Mouse (Mus musculus) thymus, postnatal 36 days (tissue): ENCODE data around the gene Atg9b.

Source experiments
- DNase-seq, 2 experiments: peaks; one replicate each; pipeline ENCODE4 v3.0.0; 2022; ENCODE audit warnings: mixed read lengths in 2 of 2

The Atg9b gene

GRCm38 (mm10) chr5:24347186-24347875 is 44.6 kb downstream of the Atg9b start:
- peak; percentile 68 to 80 for DNase-seq

GRCm38 (mm10) chr5:24346313-24346712 is 45.6 kb downstream of the Atg9b start:
- DNase-seq: no peak

GRCm38 (mm10) chr5:24344477-24345051 is 47.4 kb downstream of the Atg9b start:
- DNase-seq: peak; percentile 90 to 95

- peak; percentile 55 to 73 for DNase-seq
These were observed 47.9 kb downstream of the Atg9b start for GRCm38 (mm10) chr5:24343977-24344436.

GRCm38 (mm10) chr5:24343379-24343778 is 48.6 kb downstream of the Atg9b start:
- DNase-seq: no peak

- no peak for DNase-seq
These were observed 49.0 kb downstream of the Atg9b start for GRCm38 (mm10) chr5:24342966-24343365.

- DNase-seq: no peak
These were observed 49.6 kb downstream of the Atg9b start for GRCm38 (mm10) chr5:24342205-24342963.

GRCm38 (mm10) chr5:24337821-24338220 is 54.1 kb downstream of the Atg9b start:
- no peak for DNase-seq

- DNase-seq: no peak
These were observed 54.6 kb downstream of the Atg9b start for GRCm38 (mm10) chr5:24337366-24337765.

GRCm38 (mm10) chr5:24335888-24336511 is 55.9 kb downstream of the Atg9b start:
- DNase-seq: peak; percentile 58 to 64

- DNase-seq: no peak
These were observed 57.2 kb downstream of the Atg9b start for GRCm38 (mm10) chr5:24334749-24335148.
